Mouse (Mus musculus) midbrain, embryonic 11.5 days (tissue): ENCODE results near the gene Slc39a10. TPM values are rescaled to one million over a fixed set of nuclear protein-coding genes. Genes with fewer than 3 reads are reported as not detected.
"Not testable (repeated sequence)": the region's sequence is repeated elsewhere in the genome, so short reads cannot be mapped to it uniquely, and the experiment has no call there.

Experiments used
- ATAC-seq: fragments of 200-750 bp; cut with Nextera tagmentation; 2 replicates; pipeline ENCODE4 v1.8.0; 2017; ENCODE audit warnings: moderate TSS enrichment, moderate library complexity; ENCODE audit not compliant: low FRiP score
- DNase-seq: peaks from one replicate; pipeline ENCODE4 v3.0.0; 2015; ENCODE audit warnings: low spot score; ENCODE audit errors: missing footprints
- H3K27ac ChIP-seq: fragments of 300-500 bp; sonication (generic); 2 replicates; pipeline ENCODE4 v1.5.1; 2014; ENCODE audit warnings: low read depth, low read length
- H3K27me3 ChIP-seq: fragments of 300-500 bp; sonication (generic); 2 replicates; pipeline ENCODE4 v1.6.1; 2014; ENCODE audit warnings: mild to moderate bottlenecking, low read length, moderate library complexity, mixed read lengths; ENCODE audit not compliant: control insufficient read depth, insufficient read depth
- H3K36me3 ChIP-seq: fragments of 300-500 bp; sonication (generic); 2 replicates; pipeline ENCODE4 v1.6.1; 2014; ENCODE audit warnings: mild to moderate bottlenecking, low read length, moderate library complexity, mixed read lengths; ENCODE audit not compliant: control insufficient read depth, insufficient read depth
- H3K4me1 ChIP-seq: fragments of 300-500 bp; sonication (generic); 2 replicates; pipeline ENCODE4 v1.6.1; 2014; ENCODE audit warnings: low read length; ENCODE audit not compliant: control insufficient read depth, insufficient read depth
- H3K4me2 ChIP-seq: fragments of 300-500 bp; sonication (generic); 2 replicates; pipeline ENCODE4 v1.6.1; 2014; ENCODE audit warnings: mild to moderate bottlenecking, moderate library complexity
- H3K4me3 ChIP-seq: fragments of 300-500 bp; sonication (generic); 2 replicates; pipeline ENCODE4 v1.5.1; 2014; ENCODE audit warnings: low read depth, low read length
- H3K9ac ChIP-seq: fragments of 300-500 bp; sonication (generic); 2 replicates; pipeline ENCODE4 v1.6.1; 2014; ENCODE audit warnings: low read length
- H3K9me3 ChIP-seq: fragments of 300-500 bp; sonication (generic); 2 replicates; pipeline ENCODE4 v1.6.1; 2016; ENCODE audit warnings: low read length; ENCODE audit not compliant: control insufficient read depth
- WGBS: fragments of 180-500 bp; shearing (Covaris S2); extraction: QIAGEN DNeasy Blood & Tissue Kit; methylation state at CpG from one replicate; pipeline ENCODE4 v1.1.7; 2014; 5-methylcytosine and 5-hydroxymethylcytosine counted together
- polyA plus RNA-seq: library from polyadenylated mRNA; unstranded; fragments of >200 nt; fragmentation: Nextera tagmentation; extraction: Ambion mirVana; gene quantifications from 2 replicates; pipeline ENCODE4 v1.2.1, GENCODE M21; 2014

The Slc39a10 gene
- polyA plus RNA-seq, 1 experiment from 2014 or later: 84.7 TPM

- not testable (repeated sequence) for H3K9ac ChIP-seq, H3K36me3 ChIP-seq, H3K27me3 ChIP-seq, H3K4me1 ChIP-seq, H3K9me3 ChIP-seq, H3K4me3 ChIP-seq, H3K4me2 ChIP-seq, ATAC-seq, H3K27ac ChIP-seq, DNase-seq
Observed at GRCm38 (mm10) chr1:46769318-46769717, 123.3 kb downstream of the Slc39a10 start.

GRCm38 (mm10) chr1:46764600-46764999, 128.1 kb downstream of the Slc39a10 start:
- not testable (repeated sequence) for DNase-seq, H3K9ac ChIP-seq, H3K9me3 ChIP-seq, ATAC-seq, H3K4me1 ChIP-seq, H3K4me3 ChIP-seq, H3K27me3 ChIP-seq, H3K27ac ChIP-seq, H3K4me2 ChIP-seq, H3K36me3 ChIP-seq
- 81% methylated on average over 3 of the region's 3 CpGs for WGBS
